Mouse (Mus musculus) G1E-ER4 (cell line): ENCODE measurements around the gene Edar. TPM values are rescaled to one million over a fixed set of nuclear protein-coding genes. Genes with fewer than 3 reads are reported as not detected.

ENCODE experiments used
- GATA1 ChIP-seq: IDR thresholded peaks from one replicate; pipeline ENCODE4 v1.8.0; 2012; ENCODE audit warnings: low read length, inconsistent platforms
- polyA plus RNA-seq: library from polyadenylated mRNA; stranded (reverse); fragments of >175 nt; gene quantifications from 2 replicates; pipeline ENCODE4 v1.2.3, GENCODE M21; 2012

The Edar gene
- polyA plus RNA-seq, 1 experiment: not detected

GRCm38 (mm10) chr10:58595197-58595596 is 80.3 kb downstream of the Edar start:
- no peak for TF ChIP-seq GATA1

- TF ChIP-seq GATA1: no peak
These were observed 81.0 kb downstream of the Edar start for GRCm38 (mm10) chr10:58594486-58594885.

- TF ChIP-seq GATA1: no peak
These were observed 89.8 kb downstream of the Edar start for GRCm38 (mm10) chr10:58585427-58586223.

- no peak for TF ChIP-seq GATA1
These were observed 114.9 kb downstream of the Edar start for GRCm38 (mm10) chr10:58560521-58560920.

- TF ChIP-seq GATA1: no peak
These were observed 115.6 kb downstream of the Edar start for GRCm38 (mm10) chr10:58559901-58560300.

- no peak for TF ChIP-seq GATA1
These were observed 116.4 kb downstream of the Edar start for GRCm38 (mm10) chr10:58559098-58559497.

- no peak for TF ChIP-seq GATA1
These were observed 120.6 kb downstream of the Edar start for GRCm38 (mm10) chr10:58554693-58555387.

Other genes starting within 250 kb of the Edar start
- 3.0 and 5.1 TPM in 2 replicates for gene Ranbp2, start 228.7 kb downstream of the Edar start, polyA plus RNA-seq
- gene Ccdc138, start 177.7 kb downstream of the Edar start, polyA plus RNA-seq: 0.11 and 0.19 TPM in 2 replicates
- not detected in 2 replicates for gene Gm17542, start 42.6 kb upstream of the Edar start, polyA plus RNA-seq
- gene Sh3rf3, start 137.7 kb upstream of the Edar start, polyA plus RNA-seq: not detected in 2 replicates